Mouse (Mus musculus): ENCODE results near the gene Ncaph. TPM values are rescaled to one million over a fixed set of nuclear protein-coding genes. Genes with fewer than 3 reads are reported as not detected.
"Not testable (repeated sequence)": the region's sequence is repeated elsewhere in the genome, so short reads cannot be mapped to it uniquely, and the experiment has no call there.

Ncaph gene
- polyA plus RNA-seq, 1 experiment from 2014 or later = 10.2 TPM

GRCm38 (mm10) chr2:127079881-127080590 lies 53.7 kb downstream of the Ncaph start:
- Histone ChIP-seq H3K4me2 (no peak overlapping the region), H3K4me1 (no peaks in the 10 kb centered on the region), H3K9ac (replicated peaks) (no peak overlapping the region), H3K27me3 (replicated peaks) (no peaks in the 10 kb centered on the region), H3K4me3 (replicated peaks) (no peak overlapping the region), H3K9me3 (replicated peaks) (no peaks in the 10 kb centered on the region), H3K27ac (replicated peaks) (no peak overlapping the region), H3K36me3 (no peaks in the 10 kb centered on the region)
- 91% methylated on average over 11 of the region's 11 CpGs for WGBS
- no peak for ATAC-seq (ENCODE audit: low FRiP score)

- not testable (repeated sequence) for H3K27ac ChIP-seq (replicated peaks); H3K4me2 ChIP-seq
- WGBS = 74% methylated on average over 2 of the region's 2 CpGs
Observed at GRCm38 (mm10) chr2:127079066-127079465, 54.7 kb downstream of the Ncaph start.

GRCm38 (mm10) chr2:127077611-127078010 lies 56.1 kb downstream of the Ncaph start:
- Histone ChIP-seq H3K4me3 (replicated peaks) (no peak overlapping the region), H3K9ac (replicated peaks) (no peak overlapping the region), H3K27me3 (replicated peaks) (no peaks in the 10 kb centered on the region), H3K9me3 (replicated peaks) (no peaks in the 10 kb centered on the region), H3K4me1 (no peaks in the 10 kb centered on the region), H3K36me3 (no peaks in the 10 kb centered on the region), H3K27ac (replicated peaks) (no peak overlapping the region), H3K4me2 (no peak overlapping the region)
- 83% methylated on average over 9 of the region's 9 CpGs for WGBS
- no peak for ATAC-seq (ENCODE audit: low FRiP score)

More at GRCm38 (mm10) chr2:127079066-127079465, 54.7 kb downstream of the Ncaph start:
- H3K27me3 ChIP-seq (replicated peaks); H3K9ac ChIP-seq (replicated peaks); H3K9me3 ChIP-seq (replicated peaks); H3K4me3 ChIP-seq (replicated peaks); H3K36me3 ChIP-seq; H3K4me1 ChIP-seq; ATAC-seq (ENCODE audit: low FRiP score): not testable (repeated sequence)

GRCm38 (mm10) chr2:127074116-127074515 lies 59.6 kb downstream of the Ncaph start:
- Histone ChIP-seq H3K27ac (replicated peaks) (no peak overlapping the region), H3K4me2 (no peak overlapping the region)
- WGBS = 99% methylated on average over 2 of the region's 2 CpGs

GRCm38 (mm10) chr2:127070879-127071278 lies 62.9 kb downstream of the Ncaph start:
- peaks cover 16% of the 10 kb centered on the region for H3K4me1 ChIP-seq
- ATAC-seq (ENCODE audit: low FRiP score) = peak; percentile 63; the same call in 1 of the 2 replicates
- peak overlapping the region; percentile 80 for H3K4me3 ChIP-seq (replicated peaks)
- no peaks in the 10 kb centered on the region for H3K27me3 ChIP-seq (replicated peaks)
- H3K9me3 ChIP-seq (replicated peaks) = no peaks in the 10 kb centered on the region
- peak overlapping the region; percentile 74 for H3K27ac ChIP-seq (replicated peaks)
- peak overlapping the region; percentile 80 for H3K9ac ChIP-seq (replicated peaks)
- peaks cover 6% of the 10 kb centered on the region; the same call in 1 of the 2 replicates for H3K36me3 ChIP-seq
- WGBS = 11% methylated on average over 9 of the region's 9 CpGs
- H3K4me2 ChIP-seq = peak overlapping the region; percentile 74

More at GRCm38 (mm10) chr2:127074116-127074515, 59.6 kb downstream of the Ncaph start:
- Histone ChIP-seq H3K9ac (replicated peaks) (no peak overlapping the region), H3K36me3 (no peaks in the 10 kb centered on the region), H3K27me3 (replicated peaks) (no peaks in the 10 kb centered on the region), H3K4me1 (peaks cover 16% of the 10 kb centered on the region), H3K9me3 (replicated peaks) (no peaks in the 10 kb centered on the region), H3K4me3 (replicated peaks) (no peak overlapping the region)
- ATAC-seq (ENCODE audit: low FRiP score) = no peak

- no peaks in the 10 kb centered on the region for H3K9me3 ChIP-seq (replicated peaks)
- peak within 1 kb of the TSS; percentile 74 for H3K27ac ChIP-seq (replicated peaks)
- H3K27me3 ChIP-seq (replicated peaks) = no peaks in the 10 kb centered on the region
Observed at GRCm38 (mm10) chr2:127070435-127070841, 63.3 kb downstream of the Ncaph start, which contains the start of gene Blvra. Gene Blvra (plus strand): TSS chr2:127070665.

DNA sequence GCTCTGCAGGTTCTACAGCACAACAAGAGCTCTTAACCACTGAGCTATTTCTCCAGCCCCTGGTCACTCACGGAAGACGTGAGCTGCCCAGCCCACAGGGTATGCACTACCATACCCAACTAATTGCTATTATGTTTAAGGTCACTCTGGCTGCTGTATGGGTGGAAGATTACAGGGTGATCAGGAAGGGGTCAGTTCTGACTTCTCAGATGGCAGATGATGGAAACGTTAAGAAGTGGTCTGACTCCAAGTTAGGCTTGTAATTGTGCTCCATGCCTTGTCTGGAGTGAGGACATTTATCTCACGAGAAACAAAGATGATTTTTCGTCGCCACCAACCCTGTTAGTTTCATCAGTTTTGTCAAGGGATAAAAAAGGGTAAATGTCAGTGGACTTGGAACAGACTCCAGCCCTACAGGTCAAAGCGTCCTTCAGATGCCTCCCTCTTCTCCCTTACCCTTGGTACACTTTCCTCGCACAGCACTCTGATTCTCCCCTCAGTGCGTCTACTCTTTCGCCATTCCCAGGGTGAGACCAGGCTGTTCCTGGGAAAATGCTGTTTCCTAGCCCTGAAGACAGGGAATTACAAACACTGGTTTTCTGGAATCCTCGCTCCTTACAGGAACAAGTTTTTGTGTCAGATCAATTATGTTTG lies 63.8 kb downstream of the Ncaph start:
- peaks cover 9% of the 10 kb centered on the region; the same call in 1 of the 2 replicates for H3K36me3 ChIP-seq
- H3K27me3 ChIP-seq (replicated peaks) = no peaks in the 10 kb centered on the region
- 0 out of 2 replicates have a peak, but pooled peaks have one; percentile 26 for ATAC-seq (ENCODE audit: low FRiP score)
- H3K9ac ChIP-seq (replicated peaks) = peak overlapping the region; percentile 80
- H3K4me3 ChIP-seq (replicated peaks) = peak overlapping the region; percentile 80
- H3K27ac ChIP-seq (replicated peaks) = peak overlapping the region; percentile 62
- no peaks in the 10 kb centered on the region for H3K9me3 ChIP-seq (replicated peaks)
- H3K4me2 ChIP-seq = peak overlapping the region; percentile 74
- peaks cover 16% of the 10 kb centered on the region for H3K4me1 ChIP-seq
- 12% methylated on average over 11 of the region's 11 CpGs for WGBS

More at GRCm38 (mm10) chr2:127070435-127070841, 63.3 kb downstream of the Ncaph start, which contains the start of gene Blvra:
- WGBS = under 1% methylated on average over 28 of the region's 32 CpGs
- Histone ChIP-seq H3K4me1 (peaks cover 16% of the 10 kb centered on the region), H3K36me3 (peaks cover 9% of the 10 kb centered on the region; the same call in 1 of the 2 replicates), H3K4me2 (peak within 1 kb of the TSS; percentile 74), H3K9ac (replicated peaks) (peak within 1 kb of the TSS; percentile 80), H3K4me3 (replicated peaks) (peak within 1 kb of the TSS; percentile 80)
- ATAC-seq (ENCODE audit: low FRiP score) = peak; percentile 100

- WGBS = 83% methylated on average over 7 of the region's 7 CpGs
- H3K36me3 ChIP-seq = peaks cover 9% of the 10 kb centered on the region; the same call in 1 of the 2 replicates
- no peak overlapping the region for H3K27ac ChIP-seq (replicated peaks)
- peaks cover 16% of the 10 kb centered on the region for H3K4me1 ChIP-seq
- ATAC-seq (ENCODE audit: low FRiP score) = no peak
- no peaks in the 10 kb centered on the region for H3K27me3 ChIP-seq (replicated peaks)
- H3K4me3 ChIP-seq (replicated peaks) = no peak overlapping the region
- no peaks in the 10 kb centered on the region for H3K9me3 ChIP-seq (replicated peaks)
- no peak overlapping the region for H3K9ac ChIP-seq (replicated peaks)
- H3K4me2 ChIP-seq = no peak overlapping the region
Observed at GRCm38 (mm10) chr2:127068806-127069205, 64.9 kb downstream of the Ncaph start.

- ATAC-seq (ENCODE audit: low FRiP score) = no peak
- H3K9me3 ChIP-seq (replicated peaks) = no peaks in the 10 kb centered on the region
- peaks cover 54% of the 10 kb centered on the region for H3K36me3 ChIP-seq
Observed at GRCm38 (mm10) chr2:127061471-127061870, 72.3 kb downstream of the Ncaph start.

More at GRCm38 (mm10) chr2:127061471-127061870, 72.3 kb downstream of the Ncaph start:
- H3K4me1 ChIP-seq = no peaks in the 10 kb centered on the region
- H3K4me3 ChIP-seq (replicated peaks) = no peak overlapping the region
- H3K9ac ChIP-seq (replicated peaks) = no peak overlapping the region
- WGBS = 96% methylated on average over 9 of the region's 9 CpGs
- no peaks in the 10 kb centered on the region for H3K27me3 ChIP-seq (replicated peaks)
- H3K27ac ChIP-seq (replicated peaks) = no peak overlapping the region
- no peak overlapping the region for H3K4me2 ChIP-seq
